Mouse (Mus musculus): ENCODE measurements around the gene Fgfr2. TPM values are rescaled to one million over a fixed set of nuclear protein-coding genes. Genes with fewer than 3 reads are reported as not detected.

Fgfr2 gene
- polyA plus RNA-seq, 1 experiment from 2014 or later = 11.2 TPM

- H3K4me1 ChIP-seq (ENCODE audit: insufficient read depth) = no peaks in the 10 kb centered on the region
- ATAC-seq = no peak
- no peak for TF ChIP-seq CTCF (IDR thresholded peaks at IDR 0.05; ENCODE audit: low read depth)
- TF ChIP-seq EP300 (IDR thresholded peaks at IDR 0.05; ENCODE audit: low read depth) = no peak
- no peak overlapping the region for H3K4me2 ChIP-seq (ENCODE audit: low read depth, low read length)
- H3K9me3 ChIP-seq (ENCODE audit: low read length) = no peaks in the 10 kb centered on the region
- H3K9ac ChIP-seq (replicated peaks) = no peak overlapping the region
- no peak overlapping the region for H3K4me3 ChIP-seq (ENCODE audit: low read depth, low read length)
- DNase-seq = no peak
- no peaks in the 10 kb centered on the region for H3K27me3 ChIP-seq (ENCODE audit: insufficient read depth, low read length)
- no peaks in the 10 kb centered on the region for H3K36me3 ChIP-seq (replicated peaks; ENCODE audit: insufficient read depth, low read length)
- H3K27ac ChIP-seq (ENCODE audit: low read depth) = no peak overlapping the region
- 70% methylated on average over 7 of the region's 7 CpGs for WGBS (ENCODE audit: insufficient replicate concordance)
Observed at GRCm38 (mm10) chr7:130864711-130865110, 2258.4 kb downstream of the Fgfr2 start.

- Histone ChIP-seq H3K9me3 (ENCODE audit: low read length) (no peaks in the 10 kb centered on the region), H3K36me3 (replicated peaks; ENCODE audit: insufficient read depth, low read length) (no peaks in the 10 kb centered on the region), H3K4me3 (ENCODE audit: low read depth, low read length) (no peak overlapping the region), H3K4me1 (ENCODE audit: insufficient read depth) (no peaks in the 10 kb centered on the region), H3K9ac (replicated peaks) (no peak overlapping the region), H3K4me2 (ENCODE audit: low read depth, low read length) (no peak overlapping the region), H3K27ac (ENCODE audit: low read depth) (no peak overlapping the region), H3K27me3 (ENCODE audit: insufficient read depth, low read length) (no peaks in the 10 kb centered on the region)
- no peak for ATAC-seq
- 70% methylated on average over 1 of the region's 1 CpGs for WGBS (ENCODE audit: insufficient replicate concordance)
- no peak for DNase-seq
- no peak for TF ChIP-seq EP300 (IDR thresholded peaks at IDR 0.05; ENCODE audit: low read depth)
- no peak for TF ChIP-seq CTCF (IDR thresholded peaks at IDR 0.05; ENCODE audit: low read depth)
Observed at GRCm38 (mm10) chr7:130862501-130862900, 2260.6 kb downstream of the Fgfr2 start.

- no peak for TF ChIP-seq CTCF (IDR thresholded peaks at IDR 0.05; ENCODE audit: low read depth)
- no peak for TF ChIP-seq EP300 (IDR thresholded peaks at IDR 0.05; ENCODE audit: low read depth)
- H3K9ac ChIP-seq (replicated peaks) = no peak overlapping the region
- ATAC-seq = no peak
- 68% methylated on average over 11 of the region's 11 CpGs for WGBS (ENCODE audit: insufficient replicate concordance)
- DNase-seq = no peak
- H3K4me3 ChIP-seq (ENCODE audit: low read depth, low read length) = no peak overlapping the region
- H3K4me2 ChIP-seq (ENCODE audit: low read depth, low read length) = no peak overlapping the region
- no peaks in the 10 kb centered on the region for H3K4me1 ChIP-seq (ENCODE audit: insufficient read depth)
- H3K36me3 ChIP-seq (replicated peaks; ENCODE audit: insufficient read depth, low read length) = no peaks in the 10 kb centered on the region
- no peaks in the 10 kb centered on the region for H3K27me3 ChIP-seq (ENCODE audit: insufficient read depth, low read length)
- H3K9me3 ChIP-seq (ENCODE audit: low read length) = no peaks in the 10 kb centered on the region
- no peak overlapping the region for H3K27ac ChIP-seq (ENCODE audit: low read depth)
Observed at GRCm38 (mm10) chr7:130860721-130861142, 2262.4 kb downstream of the Fgfr2 start.

GRCm38 (mm10) chr7:130859926-130860325, 2263.2 kb downstream of the Fgfr2 start:
- H3K36me3 ChIP-seq (replicated peaks; ENCODE audit: insufficient read depth, low read length) = no peaks in the 10 kb centered on the region
- H3K4me3 ChIP-seq (ENCODE audit: low read depth, low read length) = no peak overlapping the region
- H3K9ac ChIP-seq (replicated peaks) = no peak overlapping the region
- no peak overlapping the region for H3K27ac ChIP-seq (ENCODE audit: low read depth)
- no peak for DNase-seq
- no peaks in the 10 kb centered on the region for H3K9me3 ChIP-seq (ENCODE audit: low read length)
- TF ChIP-seq CTCF (IDR thresholded peaks at IDR 0.05; ENCODE audit: low read depth) = no peak
- TF ChIP-seq EP300 (IDR thresholded peaks at IDR 0.05; ENCODE audit: low read depth) = no peak
- no peaks in the 10 kb centered on the region for H3K4me1 ChIP-seq (ENCODE audit: insufficient read depth)
- ATAC-seq = no peak
- WGBS (ENCODE audit: insufficient replicate concordance) = 56% methylated on average over 5 of the region's 5 CpGs
- H3K4me2 ChIP-seq (ENCODE audit: low read depth, low read length) = no peak overlapping the region
- no peaks in the 10 kb centered on the region for H3K27me3 ChIP-seq (ENCODE audit: insufficient read depth, low read length)

GRCm38 (mm10) chr7:130857973-130858372, 2265.2 kb downstream of the Fgfr2 start:
- no peak overlapping the region for H3K4me2 ChIP-seq (ENCODE audit: low read depth, low read length)
- no peak overlapping the region for H3K9ac ChIP-seq (replicated peaks)
- ATAC-seq = peak; percentile 68
- no peak overlapping the region for H3K4me3 ChIP-seq (ENCODE audit: low read depth, low read length)
- 31% methylated on average over 6 of the region's 6 CpGs for WGBS (ENCODE audit: insufficient replicate concordance)
- no peaks in the 10 kb centered on the region for H3K36me3 ChIP-seq (replicated peaks; ENCODE audit: insufficient read depth, low read length)
- H3K27ac ChIP-seq (ENCODE audit: low read depth) = no peak overlapping the region
- no peaks in the 10 kb centered on the region for H3K27me3 ChIP-seq (ENCODE audit: insufficient read depth, low read length)
- TF ChIP-seq CTCF (IDR thresholded peaks at IDR 0.05; ENCODE audit: low read depth) (no peak), EP300 (IDR thresholded peaks at IDR 0.05; ENCODE audit: low read depth) (no peak)
- no peaks in the 10 kb centered on the region for H3K9me3 ChIP-seq (ENCODE audit: low read length)
- no peaks in the 10 kb centered on the region for H3K4me1 ChIP-seq (ENCODE audit: insufficient read depth)
- no peak for DNase-seq

- TF ChIP-seq CTCF (IDR thresholded peaks at IDR 0.05; ENCODE audit: low read depth) (no peak), EP300 (IDR thresholded peaks at IDR 0.05; ENCODE audit: low read depth) (no peak)
- ATAC-seq = no peak
- H3K9me3 ChIP-seq (ENCODE audit: low read length) = no peaks in the 10 kb centered on the region
- no peaks in the 10 kb centered on the region for H3K4me1 ChIP-seq (ENCODE audit: insufficient read depth)
- H3K36me3 ChIP-seq (replicated peaks; ENCODE audit: insufficient read depth, low read length) = no peaks in the 10 kb centered on the region
- no peak overlapping the region for H3K4me3 ChIP-seq (ENCODE audit: low read depth, low read length)
- DNase-seq = no peak
- no peak overlapping the region for H3K9ac ChIP-seq (replicated peaks)
- WGBS (ENCODE audit: insufficient replicate concordance) = 50% methylated on average over 3 of the region's 3 CpGs
- H3K4me2 ChIP-seq (ENCODE audit: low read depth, low read length) = no peak overlapping the region
- no peak overlapping the region for H3K27ac ChIP-seq (ENCODE audit: low read depth)
- H3K27me3 ChIP-seq (ENCODE audit: insufficient read depth, low read length) = no peaks in the 10 kb centered on the region
Observed at GRCm38 (mm10) chr7:130855681-130856080, 2267.5 kb downstream of the Fgfr2 start.

Data from liver, postnatal 0 days (tissue).